Mouse (Mus musculus): Measurements from ENCODE around the gene Ppp2r5d.

Ppp2r5d gene

DNA sequence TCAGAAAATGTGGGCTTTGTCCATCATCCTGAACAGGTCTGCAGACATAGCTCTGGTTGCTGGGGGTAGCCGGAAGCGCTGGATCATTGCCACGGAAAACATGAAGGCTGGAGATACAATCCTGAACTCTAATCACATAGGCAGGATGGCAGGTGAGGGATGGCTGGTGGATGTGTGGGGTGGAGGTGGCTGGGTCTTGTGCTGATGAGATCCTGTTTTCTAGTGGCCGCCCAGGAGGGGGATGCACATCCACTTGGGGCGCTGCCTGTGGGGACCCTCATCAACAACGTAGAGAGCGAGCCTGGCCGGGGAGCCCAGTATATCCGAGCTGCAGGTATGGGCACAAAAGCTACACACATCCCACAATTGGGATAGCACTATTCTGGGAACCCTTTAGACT, 56.5 kb downstream of the Ppp2r5d start:
- DNase-seq (ENCODE audit: extremely low read depth, insufficient read length, low spot score), result no peak

DNA sequence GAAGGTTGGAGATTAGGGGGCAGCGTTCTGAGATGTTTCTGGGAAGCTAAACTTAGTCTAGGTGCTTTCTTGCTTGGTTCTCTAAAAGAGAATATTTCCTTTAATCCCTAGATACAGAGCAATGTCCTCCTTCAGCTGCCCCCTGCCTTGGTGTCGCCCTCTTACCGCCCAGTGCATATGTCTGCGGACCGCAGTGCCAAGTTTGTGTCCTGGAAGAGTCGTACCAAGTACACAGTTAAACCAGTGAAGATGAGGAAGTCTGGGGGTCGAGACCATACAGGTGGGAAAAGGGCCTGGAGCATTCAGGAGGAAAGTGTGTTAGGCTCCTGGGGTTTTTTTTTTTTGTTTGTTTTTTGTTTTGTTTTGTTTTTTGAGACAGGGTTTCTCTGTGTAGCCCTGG, 57.6 kb downstream of the Ppp2r5d start:
- DNase-seq (ENCODE audit: extremely low read depth, insufficient read length, low spot score), result no peak

DNA sequence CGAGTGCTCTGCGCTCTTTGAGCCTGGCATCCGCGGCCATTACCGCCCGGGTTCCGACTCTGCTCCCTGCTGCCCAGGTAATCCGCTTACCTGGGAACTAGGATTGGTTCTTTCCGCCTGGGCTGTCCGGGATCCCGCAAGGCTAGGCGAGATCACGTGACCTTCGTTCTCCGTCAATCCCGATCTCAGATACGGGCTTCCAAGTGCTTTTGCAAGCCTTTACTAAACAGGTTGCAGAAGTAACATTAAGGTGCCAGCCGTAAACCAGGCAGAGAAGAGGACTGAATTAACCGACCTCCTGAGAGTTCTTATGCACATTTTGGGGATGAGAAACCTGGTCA, 58.6 kb downstream of the Ppp2r5d start:
- DNase-seq (ENCODE audit: extremely low read depth, insufficient read length, low spot score), result no peak

DNA sequence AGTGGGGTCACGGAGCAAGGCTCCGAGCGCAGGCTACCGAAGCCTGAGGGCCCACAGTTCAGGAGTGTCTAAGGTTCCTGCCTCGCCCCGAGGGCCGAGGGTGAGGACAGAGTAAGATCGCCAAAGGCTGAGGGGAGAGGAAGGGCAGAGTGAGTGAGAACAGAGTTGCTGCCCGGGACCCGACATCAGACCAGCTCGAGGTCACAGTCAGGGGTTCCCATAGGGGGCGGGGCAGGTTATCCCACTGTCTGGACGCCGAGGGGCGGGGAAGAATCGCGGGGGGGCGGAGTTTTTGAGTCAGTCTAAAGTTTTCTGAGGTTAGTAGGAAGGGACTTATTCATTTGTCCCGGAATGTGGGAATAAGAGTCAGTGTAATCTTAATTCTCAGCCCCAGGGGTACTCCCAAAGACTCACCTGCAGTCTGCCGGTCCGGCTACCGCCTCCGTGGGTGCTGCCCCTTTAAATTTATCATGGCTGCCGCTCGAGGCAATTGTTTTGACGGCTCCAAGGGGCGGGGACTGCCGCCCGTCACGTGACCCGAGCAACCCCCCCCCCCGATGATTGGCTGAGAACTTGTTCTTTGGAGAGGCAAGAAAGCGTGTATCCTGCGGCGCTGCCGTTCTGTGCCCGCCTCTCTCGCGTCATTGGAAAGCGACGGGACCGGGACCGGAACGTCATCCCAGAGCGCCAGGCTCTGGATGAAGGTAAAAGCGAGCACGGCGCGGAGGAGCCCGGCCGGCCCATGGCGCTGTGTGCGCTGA, 59.2 kb downstream of the Ppp2r5d start, which contains the start of the genes Klc4 and Mrpl2:
Klc4 (minus strand) TSS at position 462 of the 761 bp plus-strand sequence.
Mrpl2 (plus strand) TSS at position 669 of the 761 bp plus-strand sequence.
- peak; percentile 100 for DNase-seq (ENCODE audit: extremely low read depth, insufficient read length, low spot score)

- DNase-seq (ENCODE audit: extremely low read depth, insufficient read length, low spot score), result peak; percentile 62
Observed at GRCm38 (mm10) chr17:46644916-46645475, 59.9 kb downstream of the Ppp2r5d start.

DNA sequence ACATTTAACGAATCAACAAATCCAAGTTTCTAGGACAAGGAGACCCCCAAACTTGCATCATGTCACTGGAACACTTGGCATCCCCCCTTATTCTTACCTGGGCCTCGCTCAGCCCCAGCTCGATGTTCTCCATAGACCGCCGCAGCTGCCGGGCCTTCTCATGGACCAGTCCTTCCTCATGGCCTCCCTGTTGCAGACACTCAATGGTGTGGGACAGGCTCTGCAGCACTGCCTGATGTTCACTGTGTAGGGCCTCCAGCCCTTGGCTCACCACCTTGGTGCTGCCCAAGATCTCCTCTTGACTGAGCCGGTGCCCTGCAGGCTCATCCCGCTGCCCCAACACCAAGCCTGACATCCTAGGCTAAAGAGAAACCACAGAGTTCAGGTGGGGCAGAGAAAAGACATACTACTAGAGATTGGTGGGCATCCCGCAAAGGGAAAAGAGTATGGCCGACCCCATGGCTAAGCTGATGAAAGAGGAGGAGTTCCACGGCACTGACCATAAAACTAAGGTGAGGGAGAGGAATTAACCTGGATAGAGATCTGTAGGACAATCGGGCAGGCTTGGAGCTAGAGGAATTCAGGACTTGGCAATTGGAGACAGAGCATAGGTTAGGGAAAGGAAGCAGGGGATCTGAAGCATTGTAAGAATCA, 60.6 kb downstream of the Ppp2r5d start:
- DNase-seq (ENCODE audit: extremely low read depth, insufficient read length, low spot score), result no peak

- DNase-seq (ENCODE audit: extremely low read depth, insufficient read length, low spot score), result no peak
Observed at GRCm38 (mm10) chr17:46642060-46642459, 62.9 kb downstream of the Ppp2r5d start.

- DNase-seq (ENCODE audit: extremely low read depth, insufficient read length, low spot score), result no peak
Observed at GRCm38 (mm10) chr17:46639929-46640328, 65.0 kb downstream of the Ppp2r5d start.

DNA sequence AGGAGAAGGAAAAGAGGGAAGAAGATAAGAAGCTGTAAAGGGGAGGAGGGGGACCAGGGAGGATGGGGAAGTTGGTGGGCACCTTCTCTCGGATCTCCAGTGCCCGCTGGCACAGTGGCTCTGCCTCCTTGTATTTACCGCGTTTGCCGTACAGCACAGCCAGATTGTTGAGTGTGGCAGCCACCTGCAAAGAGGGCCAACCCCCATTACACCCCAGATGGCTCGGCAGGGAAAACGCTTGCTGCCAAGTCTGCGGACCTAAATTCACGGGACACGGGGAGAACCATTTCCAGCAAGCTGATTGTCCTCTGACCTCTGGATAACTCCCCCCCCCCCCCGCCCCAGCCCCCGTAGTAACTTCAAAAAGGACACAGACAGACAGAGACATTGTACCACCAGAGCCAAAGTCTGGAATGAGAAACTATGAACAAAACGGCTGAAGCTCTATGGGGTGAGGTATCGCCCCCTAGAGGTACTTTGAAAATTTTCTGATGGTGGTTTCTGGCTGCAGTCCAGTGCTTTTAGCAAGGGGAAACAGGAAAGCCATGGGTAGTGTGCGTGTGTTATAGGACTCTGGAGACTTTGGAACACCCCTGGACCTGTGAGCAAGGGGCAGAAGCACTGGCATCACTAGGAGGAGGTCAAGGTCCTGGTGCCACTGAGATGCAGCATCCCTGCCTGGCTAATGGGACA, 67.9 kb downstream of the Ppp2r5d start:
- DNase-seq (ENCODE audit: extremely low read depth, insufficient read length, low spot score), result peak; percentile 42

All from 3134 (cell line).